Mouse (Mus musculus) liver, embryonic 13.5 days (tissue): ENCODE measurements around the gene Rtp3. TPM values are rescaled to one million over a fixed set of nuclear protein-coding genes. Genes with fewer than 3 reads are reported as not detected.

Source experiments
- ATAC-seq: fragments of 200-750 bp; cut with Nextera tagmentation; 2 replicates; pipeline ENCODE4 v1.8.0; 2017; ENCODE audit warnings: low read depth, mild to moderate bottlenecking, moderate number of reproducible peaks, moderate library complexity
- DNase-seq: peaks from one replicate; pipeline ENCODE4 v3.0.0; 2022
- H3K27ac ChIP-seq: fragments of 300-500 bp; sonication (generic); 2 replicates; pipeline ENCODE4 v1.5.1; 2015; ENCODE audit warnings: moderate library complexity, mild to moderate bottlenecking, inconsistent platforms
- H3K27me3 ChIP-seq: fragments of 300-500 bp; sonication (generic); 2 replicates; pipeline ENCODE4 v1.6.1; 2015; ENCODE audit warnings: mild to moderate bottlenecking, inconsistent platforms
- H3K36me3 ChIP-seq: fragments of 300-500 bp; sonication (generic); 2 replicates; pipeline ENCODE4 v1.6.1; 2015; ENCODE audit warnings: mild to moderate bottlenecking, inconsistent platforms
- H3K4me1 ChIP-seq: fragments of 300-500 bp; sonication (generic); replicated peaks from 2 replicates; pipeline ENCODE4 v1.6.1; 2015; ENCODE audit warnings: inconsistent platforms
- H3K4me2 ChIP-seq: fragments of 300-500 bp; sonication (generic); 2 replicates; pipeline ENCODE4 v1.6.1; 2015; ENCODE audit warnings: inconsistent platforms, mild to moderate bottlenecking, moderate library complexity
- H3K4me3 ChIP-seq: fragments of 300-500 bp; sonication (generic); replicated peaks from 2 replicates; pipeline ENCODE4 v1.5.1; 2015; ENCODE audit warnings: mild to moderate bottlenecking, inconsistent platforms
- H3K9ac ChIP-seq: fragments of 300-500 bp; sonication (generic); 2 replicates; pipeline ENCODE4 v1.6.1; 2015; ENCODE audit warnings: mild to moderate bottlenecking, inconsistent platforms
- H3K9me3 ChIP-seq: fragments of 300-500 bp; sonication (generic); replicated peaks from 2 replicates; pipeline ENCODE4 v1.6.1; 2016; ENCODE audit warnings: inconsistent platforms
- WGBS: fragments of 180-500 bp; shearing (Covaris S2); methylation state at CpG from one replicate; pipeline ENCODE4 v1.1.7; 2015; ENCODE audit not compliant: insufficient replicate concordance; 5-methylcytosine and 5-hydroxymethylcytosine counted together
- polyA plus RNA-seq: library from polyadenylated mRNA; unstranded; fragments of >200 nt; fragmentation: Nextera tagmentation; extraction: Ambion mirVana; gene quantifications from 2 replicates; pipeline ENCODE4 v1.2.1, GENCODE M21; 2015

The Rtp3 gene
- polyA plus RNA-seq, 1 experiment from 2014 or later, result 7.1 TPM

DNA sequence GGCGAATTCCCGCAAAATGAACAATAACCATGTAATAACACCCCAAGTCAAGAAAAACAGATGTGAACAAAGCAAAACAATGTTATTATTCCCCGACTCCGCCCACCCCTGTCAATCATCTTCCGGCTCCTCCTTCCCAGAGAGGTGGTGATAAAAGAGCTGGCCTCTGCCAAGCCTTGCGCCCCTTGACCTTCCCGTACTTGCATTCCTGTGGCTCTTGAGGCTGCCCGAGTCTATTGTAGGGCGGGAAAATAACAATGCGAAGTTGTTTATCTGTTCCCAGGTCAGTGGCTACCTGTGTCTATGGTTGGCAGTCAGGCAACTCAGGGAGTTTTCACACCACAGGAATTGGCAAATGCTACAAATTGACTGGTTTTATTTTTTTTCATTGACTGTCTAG is 9.5 kb upstream of the Rtp3 start:
- 54% methylated on average over 10 of the region's 10 CpGs for WGBS
- peaks cover 15% of the 10 kb centered on the region; the same call in 1 of the 2 replicates for H3K4me1 ChIP-seq
- H3K27me3 ChIP-seq, result no peaks in the 10 kb centered on the region
- no peak overlapping the region for H3K4me3 ChIP-seq
- H3K9ac ChIP-seq, result no peak overlapping the region
- DNase-seq, result no peak
- no peak overlapping the region for H3K4me2 ChIP-seq
- no peak for ATAC-seq
- H3K36me3 ChIP-seq, result no peaks in the 10 kb centered on the region
- H3K9me3 ChIP-seq, result no peaks in the 10 kb centered on the region
- no peak overlapping the region for H3K27ac ChIP-seq

DNA sequence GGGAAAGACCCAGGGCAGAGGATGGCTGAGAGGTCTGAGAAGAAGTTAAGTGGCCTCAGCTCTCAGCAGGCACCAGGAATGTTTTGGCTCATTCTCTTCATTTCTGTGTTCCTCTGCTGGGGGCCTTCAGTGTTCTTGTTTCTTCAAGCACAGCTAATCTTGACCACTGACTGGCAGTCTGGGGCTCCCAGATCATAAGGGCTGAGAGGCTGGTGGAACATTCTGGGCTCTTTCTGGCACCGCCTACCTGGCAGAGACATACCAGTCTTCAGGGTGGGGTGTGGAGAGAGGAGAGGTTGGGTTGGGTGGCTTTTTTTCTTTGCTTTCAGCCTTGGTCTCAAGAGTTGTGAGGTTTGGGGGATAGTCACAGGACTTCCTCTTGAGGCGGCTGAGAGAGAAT is 8.7 kb upstream of the Rtp3 start:
- H3K9ac ChIP-seq, result no peak overlapping the region
- no peak overlapping the region for H3K27ac ChIP-seq
- 83% methylated on average over 2 of the region's 2 CpGs for WGBS

DNA sequence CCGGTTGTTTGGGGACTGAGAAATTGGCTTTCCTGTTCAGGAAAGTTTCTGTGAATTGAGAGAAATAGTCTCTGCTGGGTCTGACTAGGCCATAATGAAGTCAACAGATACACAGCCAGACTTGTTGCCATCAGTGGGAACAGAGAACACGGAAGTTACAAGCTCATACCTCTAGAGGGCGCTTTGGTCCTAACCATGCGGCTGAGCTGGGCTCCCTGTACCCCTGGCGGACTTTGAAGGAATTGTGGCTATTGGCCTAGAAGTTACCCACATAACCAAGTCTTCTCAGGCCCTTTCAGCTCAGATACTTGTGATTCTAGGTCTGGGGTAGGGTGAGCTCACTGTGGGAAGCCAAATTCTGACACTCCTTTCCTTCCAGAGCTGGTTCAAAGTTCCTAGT is 6.9 kb upstream of the Rtp3 start:
- Histone ChIP-seq H3K36me3 (no peaks in the 10 kb centered on the region), H3K4me1 (peaks cover 22% of the 10 kb centered on the region), H3K4me3 (no peak overlapping the region), H3K9ac (no peak overlapping the region), H3K27ac (no peak overlapping the region), H3K27me3 (no peaks in the 10 kb centered on the region), H3K9me3 (no peaks in the 10 kb centered on the region), H3K4me2 (no peak overlapping the region)
- 2% methylated on average over 5 of the region's 5 CpGs for WGBS
- 0 out of 2 replicates have a peak, but pooled peaks have one; percentile 21 for ATAC-seq
- peak; percentile 62 for DNase-seq

More for the DNA sequence above, 8.7 kb upstream of the Rtp3 start:
- Histone ChIP-seq H3K4me3 (no peak overlapping the region), H3K9me3 (no peaks in the 10 kb centered on the region), H3K4me2 (no peak overlapping the region), H3K4me1 (peaks cover 21% of the 10 kb centered on the region), H3K27me3 (no peaks in the 10 kb centered on the region), H3K36me3 (no peaks in the 10 kb centered on the region)
- no peak for ATAC-seq
- no peak for DNase-seq

DNA sequence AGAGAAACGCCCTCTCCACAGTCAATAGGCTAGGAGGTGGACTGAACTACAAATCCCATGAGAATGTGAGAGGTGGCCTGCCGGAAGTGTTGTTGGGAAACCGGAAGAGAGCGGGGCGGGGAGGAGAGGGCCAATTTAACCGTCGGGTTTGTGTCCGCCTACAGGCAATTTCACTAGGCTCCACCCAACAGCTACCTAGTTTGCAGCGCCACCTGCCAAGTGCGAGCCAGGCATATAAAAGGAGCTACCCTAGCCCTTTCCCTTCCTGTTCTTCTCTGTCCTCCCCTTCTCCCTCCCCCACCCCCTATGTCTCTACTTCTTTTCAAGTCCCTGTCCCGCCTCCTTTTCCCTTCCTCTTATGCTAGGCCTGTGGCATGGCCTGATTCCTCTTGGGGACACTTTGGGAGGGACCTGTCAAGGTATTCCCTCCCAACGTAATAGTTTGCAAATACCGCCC is 4.4 kb upstream of the Rtp3 start:
- 12% methylated on average over 13 of the region's 13 CpGs for WGBS
- H3K4me2 ChIP-seq, result peak overlapping the region; percentile 59
- peak overlapping the region; percentile 76 for H3K27ac ChIP-seq
- peak overlapping the region; percentile 49 for H3K9ac ChIP-seq
- peak overlapping the region; percentile 44 for H3K4me3 ChIP-seq
- H3K9me3 ChIP-seq, result no peaks in the 10 kb centered on the region
- H3K4me1 ChIP-seq, result peaks cover 22% of the 10 kb centered on the region
- H3K27me3 ChIP-seq, result no peaks in the 10 kb centered on the region
- DNase-seq (peak; percentile 68), ATAC-seq (peak; percentile 74)
- no peaks in the 10 kb centered on the region for H3K36me3 ChIP-seq

DNA sequence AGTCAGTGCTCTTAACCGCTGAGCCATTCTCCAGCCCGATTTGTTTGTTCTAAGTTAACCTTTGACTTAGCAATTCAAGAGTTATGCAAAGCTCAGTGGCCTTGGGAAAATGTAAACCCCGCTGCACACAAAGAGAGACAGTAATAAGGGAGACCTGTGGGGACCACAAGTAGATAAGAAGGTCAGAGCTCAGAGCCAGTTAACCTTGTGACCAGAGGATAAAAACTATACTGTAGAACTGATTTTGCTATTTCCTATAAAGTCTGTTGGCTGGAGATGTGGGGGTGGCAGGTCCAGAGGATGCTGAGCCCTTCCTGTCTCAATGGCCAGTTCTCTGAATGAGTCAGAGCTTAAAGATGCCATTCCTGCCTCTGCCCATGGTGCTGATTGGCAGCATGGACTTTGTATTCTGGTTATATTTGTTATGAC is 2.9 kb upstream of the Rtp3 start:
- ATAC-seq, result peak; percentile 63
- H3K4me2 ChIP-seq, result no peak overlapping the region

DNA sequence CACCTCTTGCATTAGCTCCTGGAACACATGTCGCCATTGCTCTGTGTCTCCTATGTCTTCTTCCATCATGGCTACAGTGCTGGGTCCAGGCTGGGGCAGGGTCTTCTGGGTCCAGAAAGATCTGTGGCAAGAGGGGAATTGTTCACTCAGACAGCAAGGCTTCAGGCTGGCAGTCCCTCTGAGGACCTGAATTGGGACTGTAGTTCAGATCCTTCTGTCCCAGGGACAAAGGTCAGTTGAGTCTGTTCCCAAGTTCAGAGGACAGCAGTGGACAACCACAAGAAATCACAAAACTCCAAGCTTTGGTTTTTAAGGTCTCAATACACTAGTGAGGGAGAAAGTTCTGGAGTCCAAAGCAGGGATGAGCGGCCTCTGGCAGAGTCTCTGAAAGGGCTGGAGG is 840 bp downstream of the Rtp3 start:
- Histone ChIP-seq H3K4me3 (peak overlapping the region; percentile 45), H3K27me3 (no peaks in the 10 kb centered on the region), H3K27ac (peak overlapping the region; percentile 76), H3K4me1 (peaks cover 10% of the 10 kb centered on the region), H3K9ac (peak overlapping the region; percentile 46), H3K36me3 (no peaks in the 10 kb centered on the region), H3K4me2 (peak overlapping the region; percentile 53), H3K9me3 (no peaks in the 10 kb centered on the region)
- 68% methylated on average over 2 of the region's 2 CpGs for WGBS
- DNase-seq (no peak), ATAC-seq (no peak)

More for the DNA sequence above, 2.9 kb upstream of the Rtp3 start:
- 42% methylated on average over 3 of the region's 3 CpGs for WGBS
- Histone ChIP-seq H3K27me3 (no peaks in the 10 kb centered on the region), H3K9me3 (no peaks in the 10 kb centered on the region), H3K9ac (no peak overlapping the region), H3K4me3 (no peak overlapping the region), H3K36me3 (no peaks in the 10 kb centered on the region), H3K4me1 (peaks cover 16% of the 10 kb centered on the region), H3K27ac (peak overlapping the region; percentile 54)
- no peak for DNase-seq

DNA sequence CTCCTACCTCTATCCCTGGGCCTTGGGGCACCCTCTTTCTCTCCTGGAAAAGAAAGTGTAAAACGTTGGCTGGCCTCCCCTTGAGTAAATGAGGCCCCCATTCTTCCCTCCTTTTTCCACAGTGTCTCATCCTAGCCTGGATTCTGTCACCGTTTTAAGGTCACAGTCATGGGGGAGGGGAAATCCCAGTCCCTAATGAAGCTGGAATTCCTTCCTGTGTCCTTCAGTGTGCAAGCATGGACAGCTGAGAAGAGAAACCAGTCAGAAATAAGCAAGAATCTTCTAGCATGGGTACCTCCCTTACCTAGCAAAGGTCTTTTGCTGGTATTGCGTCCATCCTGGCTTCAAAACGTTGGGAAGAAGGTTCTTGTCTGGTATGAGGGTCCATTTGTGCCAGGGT is 1.2 kb downstream of the Rtp3 start:
- H3K4me1 ChIP-seq, result peaks cover 7% of the 10 kb centered on the region; the same call in 1 of the 2 replicates
- H3K4me2 ChIP-seq, result peak overlapping the region; percentile 53
- WGBS, result 39% methylated on average over 4 of the region's 4 CpGs

DNA sequence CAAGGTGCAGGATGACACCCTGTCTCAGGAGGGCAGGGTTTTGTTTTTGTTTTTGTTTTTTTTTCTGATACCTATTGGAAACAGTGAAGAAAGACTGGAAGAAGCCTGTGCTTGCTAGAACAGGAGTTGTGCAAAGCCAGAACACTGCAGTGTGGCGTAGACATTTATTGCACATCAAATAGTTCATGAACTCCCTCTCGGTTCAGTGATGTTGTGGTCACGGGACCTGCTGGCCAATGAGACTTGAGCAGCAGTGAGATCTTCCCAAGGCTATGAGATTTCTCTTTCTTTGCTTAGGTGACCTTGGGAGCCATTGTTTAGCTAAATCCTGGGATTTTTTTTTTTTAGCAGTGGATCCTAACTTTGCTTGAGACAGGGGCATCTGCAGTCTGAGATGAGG is 2.3 kb downstream of the Rtp3 start:
- Histone ChIP-seq H3K9me3 (no peaks in the 10 kb centered on the region), H3K4me3 (peak overlapping the region; percentile 45), H3K27ac (no peak overlapping the region), H3K36me3 (no peaks in the 10 kb centered on the region), H3K4me2 (peak overlapping the region; percentile 53), H3K9ac (no peak overlapping the region), H3K4me1 (0 out of 2 replicates have a peak, but pooled peaks cover 5% of the 10 kb centered on the region), H3K27me3 (no peaks in the 10 kb centered on the region)
- DNase-seq (no peak), ATAC-seq (no peak)
- 60% methylated on average over 3 of the region's 3 CpGs for WGBS

More for the DNA sequence above, 1.2 kb downstream of the Rtp3 start:
- Histone ChIP-seq H3K4me3 (peak overlapping the region; percentile 45), H3K9ac (peak overlapping the region; percentile 46), H3K27me3 (no peaks in the 10 kb centered on the region), H3K36me3 (no peaks in the 10 kb centered on the region), H3K9me3 (no peaks in the 10 kb centered on the region), H3K27ac (peak overlapping the region; percentile 76)
- DNase-seq, result no peak
- ATAC-seq, result no peak

DNA sequence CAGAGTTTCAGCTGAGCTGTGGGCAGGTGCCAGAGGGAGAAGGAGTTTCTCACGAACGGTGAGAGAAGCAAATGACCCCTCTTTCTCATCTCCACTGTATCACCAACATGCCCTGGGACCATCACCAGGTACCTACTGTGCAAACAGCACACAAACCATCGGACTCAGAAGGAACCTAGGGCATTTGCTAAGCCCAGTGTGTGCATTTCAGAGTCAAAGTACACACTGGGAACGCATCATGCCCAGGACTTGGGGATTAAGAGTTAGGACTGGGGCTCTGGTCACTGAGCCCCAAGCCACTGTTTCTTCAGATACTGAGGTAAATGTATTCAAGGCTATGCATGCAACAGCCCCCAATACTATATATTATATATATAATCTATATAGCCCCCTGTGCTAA is 3.1 kb downstream of the Rtp3 start:
- no peaks in the 10 kb centered on the region for H3K27me3 ChIP-seq
- peak overlapping the region; percentile 64 for H3K27ac ChIP-seq
- H3K9me3 ChIP-seq, result no peaks in the 10 kb centered on the region
- WGBS, result 43% methylated on average over 4 of the region's 4 CpGs
- no peak overlapping the region for H3K9ac ChIP-seq
- H3K4me1 ChIP-seq, result 0 out of 2 replicates have a peak, but pooled peaks cover 5% of the 10 kb centered on the region
- H3K4me2 ChIP-seq, result peak overlapping the region; percentile 44
- DNase-seq (no peak), ATAC-seq (no peak)
- no peaks in the 10 kb centered on the region for H3K36me3 ChIP-seq
- peak overlapping the region; percentile 34 for H3K4me3 ChIP-seq

DNA sequence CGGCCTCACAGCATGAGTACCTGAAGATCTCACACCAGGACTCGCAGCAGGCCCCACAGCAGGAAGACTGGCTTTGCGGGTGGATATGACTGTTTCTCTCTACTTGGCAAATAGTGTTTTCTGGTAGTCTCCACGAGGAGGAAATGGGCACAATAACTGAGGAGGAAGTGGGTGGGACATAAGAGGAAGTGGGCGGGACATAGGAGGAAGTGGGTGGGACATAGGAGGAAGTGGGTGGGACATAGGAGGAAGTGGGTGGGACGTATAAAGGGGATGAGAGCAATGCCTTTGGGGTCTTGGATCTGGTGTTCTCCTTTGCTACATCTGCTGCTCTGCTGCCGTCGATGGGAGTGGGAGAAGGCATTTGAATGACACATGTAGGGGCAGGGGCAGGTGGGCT is 4.4 kb downstream of the Rtp3 start:
- no peak for DNase-seq
- Histone ChIP-seq H3K4me3 (no peak overlapping the region), H3K9ac (no peak overlapping the region), H3K9me3 (no peaks in the 10 kb centered on the region), H3K4me2 (no peak overlapping the region), H3K27ac (peak overlapping the region; percentile 53; the same call in 1 of the 2 replicates), H3K4me1 (0 out of 2 replicates have a peak, but pooled peaks cover 4% of the 10 kb centered on the region), H3K27me3 (no peaks in the 10 kb centered on the region), H3K36me3 (no peaks in the 10 kb centered on the region)
- ATAC-seq, result no peak
- WGBS, result 66% methylated on average over 8 of the region's 8 CpGs

DNA sequence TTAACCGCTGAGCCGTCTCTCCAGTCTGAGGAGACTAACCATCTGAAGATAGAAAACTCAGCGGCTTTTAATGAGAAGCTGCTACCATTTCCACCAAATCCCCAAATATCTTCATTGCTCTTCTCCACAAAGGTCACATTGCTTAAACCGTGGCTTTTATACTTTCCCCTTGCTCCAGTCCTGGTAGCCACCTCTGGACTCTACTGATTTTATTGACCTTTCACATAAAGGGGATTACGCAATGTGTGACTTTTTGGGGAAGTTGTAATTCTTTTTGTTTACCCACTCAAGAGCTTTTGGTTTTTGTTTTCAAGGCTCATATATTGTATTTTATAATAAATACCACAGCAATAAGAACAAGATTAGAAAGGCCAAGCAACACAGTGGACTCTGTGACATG is 4.8 kb downstream of the Rtp3 start:
- H3K36me3 ChIP-seq, result no peaks in the 10 kb centered on the region
- no peak overlapping the region for H3K9ac ChIP-seq
- no peak overlapping the region for H3K4me3 ChIP-seq
- H3K4me1 ChIP-seq, result no peaks in the 10 kb centered on the region
- no peaks in the 10 kb centered on the region for H3K9me3 ChIP-seq
- WGBS, result 84% methylated on average over 5 of the region's 5 CpGs
- H3K27me3 ChIP-seq, result no peaks in the 10 kb centered on the region
- H3K4me2 ChIP-seq, result no peak overlapping the region
- peak overlapping the region; percentile 53; the same call in 1 of the 2 replicates for H3K27ac ChIP-seq
- no peak for DNase-seq
- no peak for ATAC-seq

DNA sequence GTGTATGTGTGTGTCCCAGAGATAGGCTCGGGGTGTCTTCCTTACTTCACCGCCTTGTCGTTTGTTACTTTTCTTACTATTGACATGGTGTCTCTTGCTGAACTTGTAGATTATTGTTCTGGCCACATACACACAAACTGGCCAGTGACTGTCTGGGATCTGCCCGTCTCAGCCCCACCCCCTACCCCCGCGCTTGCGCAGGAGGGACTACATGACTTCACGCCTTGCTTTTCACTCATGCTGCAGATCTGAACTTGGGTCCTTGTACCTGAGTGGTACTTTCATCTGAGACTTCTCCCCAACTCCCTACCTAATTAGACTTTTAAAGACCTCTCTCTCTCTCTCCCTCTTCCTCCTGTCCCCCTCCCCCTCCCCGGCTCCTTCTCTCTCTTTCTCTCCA is 6.3 kb downstream of the Rtp3 start:
- Histone ChIP-seq H3K27ac (no peak overlapping the region), H3K27me3 (no peaks in the 10 kb centered on the region), H3K4me3 (no peak overlapping the region), H3K36me3 (no peaks in the 10 kb centered on the region), H3K4me1 (no peaks in the 10 kb centered on the region), H3K9ac (no peak overlapping the region), H3K9me3 (no peaks in the 10 kb centered on the region), H3K4me2 (no peak overlapping the region)
- ATAC-seq (no peak), DNase-seq (no peak)
- WGBS, result 84% methylated on average over 9 of the region's 9 CpGs
